Mouse (Mus musculus) B cell, adult (primary cell): ENCODE data around the gene Lrrn4cl. TPM values are rescaled to one million over a fixed set of nuclear protein-coding genes. Genes with fewer than 3 reads are reported as not detected.

Experiments
- total RNA-seq: library from RNA; stranded (reverse); gene quantifications from 4 replicates; pipeline ENCODE4 v1.2.4, GENCODE M21; 2023; ENCODE audit not compliant: inconsistent age

The Lrrn4cl gene
- total RNA-seq, result 0.54 to 0.93 TPM (median 0.74 TPM) in 4 replicates

DNA sequence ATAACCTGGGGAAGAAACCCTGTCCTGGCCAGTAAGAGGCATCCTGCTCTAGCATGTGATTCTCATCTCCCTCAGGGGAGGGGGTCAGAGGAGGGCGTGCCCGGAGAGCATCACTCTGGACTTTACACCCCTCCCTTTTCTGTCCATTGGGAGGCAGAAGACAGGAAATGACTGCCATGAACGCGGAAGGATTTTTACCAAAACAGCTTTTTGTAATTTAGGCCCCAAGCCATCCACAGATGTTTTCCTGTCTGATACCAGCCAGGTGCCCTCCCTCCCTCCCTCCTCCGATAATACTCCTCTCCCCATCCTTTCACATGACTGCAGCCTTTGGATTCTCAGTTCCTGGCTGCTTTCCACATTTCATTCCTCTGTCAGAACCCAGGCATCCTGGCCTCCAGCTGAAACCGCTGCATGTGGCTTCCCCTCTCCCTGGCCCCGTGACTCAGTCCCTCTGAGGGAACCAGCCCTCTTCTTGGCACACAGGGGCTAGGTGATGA is at the start of gene Lrrn4cl:
Lrrn4cl (plus strand) TSS at position 367 of the 500 bp plus-strand sequence.

GRCm38 (mm10) chr19:8802130-8802821 is 48.3 kb upstream of the Lrrn4cl start, which contains the start of gene Zbtb3:
Gene Zbtb3 (plus strand): TSS chr19:8802555.

GRCm38 (mm10) chr19:8818801-8819595 is 31.6 kb upstream of the Lrrn4cl start, which contains the start of gene Ttc9c:
Gene Ttc9c (minus strand): TSS chr19:8819333.

GRCm38 (mm10) chr19:8819596-8820423 is 30.8 kb upstream of the Lrrn4cl start, which contains the start of gene Hnrnpul2:
Gene Hnrnpul2 (plus strand): TSS chr19:8820010.

GRCm38 (mm10) chr19:8829660-8830059 is 20.9 kb upstream of the Lrrn4cl start, which contains the start of gene AC129217.1:
Gene AC129217.1 (plus strand): TSS chr19:8829773.

DNA sequence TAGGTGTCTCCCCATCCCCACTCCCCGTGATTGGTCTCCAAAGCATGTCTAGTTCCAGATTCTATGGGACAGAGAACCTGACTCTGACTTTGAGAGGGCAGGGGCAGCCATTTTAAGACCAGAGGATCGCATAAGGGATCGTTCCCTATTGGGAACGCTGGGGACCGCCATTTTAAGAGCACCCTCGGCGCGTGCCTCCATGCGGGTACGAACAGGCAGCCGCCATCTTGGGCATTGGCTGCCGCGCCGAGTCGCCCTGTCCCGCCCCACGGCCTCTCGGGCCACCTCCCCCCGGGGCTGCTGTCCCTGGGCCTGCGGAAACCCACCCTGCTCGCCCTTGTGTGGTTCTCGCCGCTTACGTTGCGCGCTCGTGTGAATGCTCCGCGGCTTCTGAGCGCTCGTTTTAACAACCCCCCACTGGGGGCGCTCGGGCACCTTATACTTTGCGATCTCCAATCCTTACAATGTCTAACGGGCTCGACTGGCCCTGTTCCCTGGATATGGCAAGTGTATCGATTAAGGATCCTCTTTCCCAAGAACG is 13.2 kb upstream of the Lrrn4cl start, which contains the start of gene Bscl2:
Bscl2 (plus strand) TSS at position 217 of the 541 bp plus-strand sequence.

GRCm38 (mm10) chr19:8839103-8839907 is 11.3 kb upstream of the Lrrn4cl start, which contains the start of gene Gng3:
Gene Gng3 (minus strand): TSS chr19:8839194.

GRCm38 (mm10) chr19:8871267-8872186 is 21.0 kb downstream of the Lrrn4cl start, which contains the start of gene Ubxn1:
Gene Ubxn1 (plus strand): TSS chr19:8871496.

DNA sequence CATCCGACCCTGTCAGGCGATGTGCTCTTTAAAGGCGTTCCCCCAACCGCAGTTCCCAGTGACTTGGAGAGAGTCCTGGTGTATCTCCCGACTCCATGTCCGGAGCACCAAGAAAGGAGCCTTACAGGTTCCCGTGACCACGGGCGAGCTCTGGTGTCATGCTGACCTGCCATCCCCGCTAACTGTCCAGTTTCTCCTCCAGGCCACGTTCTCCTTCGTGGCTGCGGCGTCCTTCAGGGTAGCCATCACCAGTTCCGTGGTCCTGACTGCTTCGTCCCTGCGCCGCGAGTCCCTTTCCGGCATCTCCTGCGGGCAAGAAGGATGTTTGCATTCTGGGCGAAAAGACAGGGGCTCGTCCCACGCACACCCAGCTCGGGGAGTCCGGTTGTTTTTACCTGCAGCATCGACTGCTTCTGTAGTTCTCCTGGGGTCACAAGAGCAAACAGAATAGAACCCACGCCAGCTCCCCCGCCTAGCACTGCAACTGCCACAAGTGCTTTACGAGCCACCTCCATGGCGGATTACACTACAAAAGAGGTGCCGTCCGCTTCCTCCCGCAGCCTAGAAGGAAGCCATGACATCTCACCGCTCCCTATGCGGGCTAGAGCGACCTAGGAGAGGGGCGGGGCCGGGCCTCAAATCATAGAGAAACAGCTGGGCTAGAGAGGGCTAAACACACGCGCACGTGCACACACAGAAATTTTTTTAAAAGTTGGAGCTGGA is 29.9 kb downstream of the Lrrn4cl start, which contains the start of gene Uqcc3:
Uqcc3 (minus strand) TSS at position 613 of the 723 bp plus-strand sequence.

DNA sequence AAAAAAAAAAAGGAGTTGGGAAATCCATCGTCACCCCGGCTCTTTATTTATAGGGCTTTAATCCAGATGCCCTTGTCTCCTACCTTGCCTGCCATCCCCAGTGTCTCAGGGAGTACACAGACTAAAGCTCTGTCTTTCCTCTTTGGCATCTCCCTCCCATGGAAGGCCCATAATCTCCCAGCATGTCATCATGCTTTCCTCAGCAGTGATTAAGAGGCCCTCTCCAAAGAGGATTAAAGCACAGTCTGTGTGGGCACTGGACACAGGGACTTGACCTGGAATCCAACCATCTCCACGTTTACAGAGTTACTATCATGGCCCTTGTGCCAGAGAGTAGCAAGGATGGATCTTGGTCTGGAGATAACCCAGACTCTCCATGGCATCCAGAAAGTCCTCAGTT is 33.0 kb downstream of the Lrrn4cl start, which contains the start of the genes Lbhd1 and Gm49403:
Lbhd1 (plus strand) TSS at position 117 of the 400 bp plus-strand sequence.
Gm49403 (plus strand) TSS at position 315 of the 400 bp plus-strand sequence.

GRCm38 (mm10) chr19:8888511-8889385 is 38.2 kb downstream of the Lrrn4cl start, which contains the start of the genes 1810009A15Rik and Gm49416:
Gene 1810009A15Rik (plus strand): TSS chr19:8888853.
Gene Gm49416 (plus strand): TSS chr19:8888926.

GRCm38 (mm10) chr19:8892829-8893766 is 42.5 kb downstream of the Lrrn4cl start, which contains the start of gene Ints5:
Gene Ints5 (plus strand): TSS chr19:8893005.

GRCm38 (mm10) chr19:8897865-8898495 is 47.4 kb downstream of the Lrrn4cl start, which contains the start of gene Ganab:
Gene Ganab (plus strand): TSS chr19:8898071.

